Mouse (Mus musculus) lung, embryonic 16.5 days (tissue): ENCODE data around the gene Tbc1d10b. TPM values are rescaled to one million over a fixed set of nuclear protein-coding genes. Genes with fewer than 3 reads are reported as not detected.

Experiments
- ATAC-seq: fragments of 200-750 bp; cut with Nextera tagmentation; 2 replicates; pipeline ENCODE4 v1.8.0; 2017; ENCODE audit warnings: low read depth, mild to moderate bottlenecking, moderate library complexity
- H3K27ac ChIP-seq: fragments of 300-500 bp; sonication (generic); 2 replicates; pipeline ENCODE4 v1.5.1; 2014; ENCODE audit warnings: mild to moderate bottlenecking, control low read depth, low read length
- H3K27me3 ChIP-seq: fragments of 300-500 bp; sonication (generic); 2 replicates; pipeline ENCODE4 v1.6.1; 2014; ENCODE audit warnings: low read depth, low read length, mixed read lengths; ENCODE audit not compliant: control insufficient read depth, insufficient read depth
- H3K36me3 ChIP-seq: fragments of 300-500 bp; sonication (generic); 2 replicates; pipeline ENCODE4 v1.6.1; 2014; ENCODE audit warnings: low read length; ENCODE audit not compliant: control insufficient read depth, insufficient read depth
- H3K4me1 ChIP-seq: fragments of 300-500 bp; sonication (generic); replicated peaks from 2 replicates; pipeline ENCODE4 v1.6.1; 2014; ENCODE audit warnings: low read length, mixed read lengths; ENCODE audit not compliant: control insufficient read depth, insufficient read depth
- H3K4me2 ChIP-seq: fragments of 300-500 bp; sonication (generic); 2 replicates; pipeline ENCODE4 v1.6.1; 2014; ENCODE audit warnings: low read depth, low read length, control low read depth
- H3K4me3 ChIP-seq: fragments of 300-500 bp; sonication (generic); 2 replicates; pipeline ENCODE4 v1.5.1; 2014; ENCODE audit warnings: mild to moderate bottlenecking, low read length, control low read depth
- H3K9ac ChIP-seq: fragments of 300-500 bp; sonication (generic); 2 replicates; pipeline ENCODE4 v1.6.1; 2014; ENCODE audit warnings: low read length, control low read depth
- H3K9me3 ChIP-seq: fragments of 300-500 bp; sonication (generic); 2 replicates; pipeline ENCODE4 v1.6.1; 2016; ENCODE audit warnings: low read length; ENCODE audit not compliant: control insufficient read depth
- WGBS: fragments of 180-500 bp; shearing (Covaris S2); extraction: QIAGEN DNeasy Blood & Tissue Kit; methylation state at CpG from one replicate; pipeline ENCODE4 v1.1.7; 2014; 5-methylcytosine and 5-hydroxymethylcytosine counted together
- polyA plus RNA-seq: library from polyadenylated mRNA; unstranded; fragments of >200 nt; fragmentation: Nextera tagmentation; extraction: Ambion mirVana; gene quantifications from 2 replicates; pipeline ENCODE4 v1.2.1, GENCODE M21; 2015

Tbc1d10b gene
- polyA plus RNA-seq, 1 experiment from 2014 or later = 20.5 TPM

GRCm38 (mm10) chr7:127217475-127217874 lies 9.2 kb upstream of the Tbc1d10b start:
- no peaks in the 10 kb centered on the region for H3K36me3 ChIP-seq
- peaks cover 3% of the 10 kb centered on the region; the same call in 1 of the 2 replicates for H3K4me1 ChIP-seq
- H3K9me3 ChIP-seq = 0 out of 2 replicates have a peak, but pooled peaks cover 3% of the 10 kb centered on the region
- H3K27me3 ChIP-seq = no peaks in the 10 kb centered on the region
- 82% methylated on average over 6 of the region's 6 CpGs for WGBS
- H3K9ac ChIP-seq = no peak overlapping the region
- no peak overlapping the region for H3K4me2 ChIP-seq
- no peak overlapping the region for H3K27ac ChIP-seq
- no peak overlapping the region for H3K4me3 ChIP-seq
- no peak for ATAC-seq

GRCm38 (mm10) chr7:127216307-127216706 lies 8.0 kb upstream of the Tbc1d10b start:
- Histone ChIP-seq H3K27me3 (no peaks in the 10 kb centered on the region), H3K4me1 (peaks cover 3% of the 10 kb centered on the region; the same call in 1 of the 2 replicates)
- WGBS = 81% methylated on average over 5 of the region's 5 CpGs

GRCm38 (mm10) chr7:127214981-127215871 lies 7.0 kb upstream of the Tbc1d10b start:
- Histone ChIP-seq H3K27ac (no peak overlapping the region), H3K4me3 (peak overlapping the region; percentile 40), H3K9me3 (no peaks in the 10 kb centered on the region), H3K4me1 (peaks cover 3% of the 10 kb centered on the region; the same call in 1 of the 2 replicates), H3K4me2 (peak overlapping the region; percentile 70), H3K9ac (peak overlapping the region; percentile 72), H3K27me3 (no peaks in the 10 kb centered on the region), H3K36me3 (no peaks in the 10 kb centered on the region)
- 26% methylated on average over 33 of the region's 33 CpGs for WGBS
- peak; percentile 53; the same call in 1 of the 2 replicates for ATAC-seq

More at GRCm38 (mm10) chr7:127216307-127216706, 8.0 kb upstream of the Tbc1d10b start:
- ATAC-seq = no peak
- no peak overlapping the region for H3K9ac ChIP-seq
- no peaks in the 10 kb centered on the region for H3K9me3 ChIP-seq
- H3K27ac ChIP-seq = no peak overlapping the region
- H3K4me2 ChIP-seq = no peak overlapping the region
- no peak overlapping the region for H3K4me3 ChIP-seq
- no peaks in the 10 kb centered on the region for H3K36me3 ChIP-seq

GRCm38 (mm10) chr7:127214521-127214920 lies 6.3 kb upstream of the Tbc1d10b start:
- Histone ChIP-seq H3K27ac (no peak overlapping the region), H3K9ac (peak overlapping the region; percentile 72)

GRCm38 (mm10) chr7:127213930-127214329 lies 5.7 kb upstream of the Tbc1d10b start:
- Histone ChIP-seq H3K9me3 (no peaks in the 10 kb centered on the region), H3K27me3 (no peaks in the 10 kb centered on the region), H3K4me2 (no peak overlapping the region), H3K36me3 (no peaks in the 10 kb centered on the region), H3K4me1 (peaks cover 7% of the 10 kb centered on the region), H3K9ac (no peak overlapping the region), H3K27ac (no peak overlapping the region), H3K4me3 (no peak overlapping the region)
- ATAC-seq = no peak
- WGBS = 54% methylated on average over 12 of the region's 12 CpGs

More at GRCm38 (mm10) chr7:127214521-127214920, 6.3 kb upstream of the Tbc1d10b start:
- no peak for ATAC-seq
- H3K9me3 ChIP-seq = no peaks in the 10 kb centered on the region
- WGBS = 47% methylated on average over 21 of the region's 21 CpGs
- H3K27me3 ChIP-seq = no peaks in the 10 kb centered on the region
- H3K36me3 ChIP-seq = no peaks in the 10 kb centered on the region
- peak overlapping the region; percentile 70 for H3K4me2 ChIP-seq
- peak overlapping the region; percentile 40 for H3K4me3 ChIP-seq
- H3K4me1 ChIP-seq = peaks cover 5% of the 10 kb centered on the region

GRCm38 (mm10) chr7:127213485-127213884 lies 5.2 kb upstream of the Tbc1d10b start:
- no peaks in the 10 kb centered on the region for H3K9me3 ChIP-seq
- WGBS = 41% methylated on average over 7 of the region's 7 CpGs
- no peak overlapping the region for H3K4me3 ChIP-seq
- no peaks in the 10 kb centered on the region for H3K36me3 ChIP-seq
- H3K4me2 ChIP-seq = no peak overlapping the region
- no peak overlapping the region for H3K9ac ChIP-seq
- H3K27ac ChIP-seq = no peak overlapping the region
- H3K4me1 ChIP-seq = peaks cover 7% of the 10 kb centered on the region
- H3K27me3 ChIP-seq = no peaks in the 10 kb centered on the region
- ATAC-seq = no peak

GRCm38 (mm10) chr7:127212432-127213250 lies 4.4 kb upstream of the Tbc1d10b start:
- no peak overlapping the region for H3K9ac ChIP-seq
- no peaks in the 10 kb centered on the region for H3K27me3 ChIP-seq
- peaks cover 7% of the 10 kb centered on the region for H3K4me1 ChIP-seq
- WGBS = 84% methylated on average over 12 of the region's 12 CpGs
- no peak overlapping the region for H3K4me2 ChIP-seq
- no peak overlapping the region for H3K27ac ChIP-seq
- no peak overlapping the region for H3K4me3 ChIP-seq
- H3K36me3 ChIP-seq = no peaks in the 10 kb centered on the region
- H3K9me3 ChIP-seq = no peaks in the 10 kb centered on the region
- ATAC-seq = no peak

- H3K9ac ChIP-seq = no peak overlapping the region
- no peaks in the 10 kb centered on the region for H3K36me3 ChIP-seq
- no peaks in the 10 kb centered on the region for H3K9me3 ChIP-seq
- 73% methylated on average over 5 of the region's 5 CpGs for WGBS
- no peak overlapping the region for H3K27ac ChIP-seq
- ATAC-seq = no peak
- H3K27me3 ChIP-seq = no peaks in the 10 kb centered on the region
- H3K4me3 ChIP-seq = no peak overlapping the region
- H3K4me1 ChIP-seq = peaks cover 14% of the 10 kb centered on the region
- no peak overlapping the region for H3K4me2 ChIP-seq
Measured at GRCm38 (mm10) chr7:127211014-127211745, 2.9 kb upstream of the Tbc1d10b start.
